Mouse (Mus musculus): ENCODE results near the gene Nos1ap.

Nos1ap gene

DNA sequence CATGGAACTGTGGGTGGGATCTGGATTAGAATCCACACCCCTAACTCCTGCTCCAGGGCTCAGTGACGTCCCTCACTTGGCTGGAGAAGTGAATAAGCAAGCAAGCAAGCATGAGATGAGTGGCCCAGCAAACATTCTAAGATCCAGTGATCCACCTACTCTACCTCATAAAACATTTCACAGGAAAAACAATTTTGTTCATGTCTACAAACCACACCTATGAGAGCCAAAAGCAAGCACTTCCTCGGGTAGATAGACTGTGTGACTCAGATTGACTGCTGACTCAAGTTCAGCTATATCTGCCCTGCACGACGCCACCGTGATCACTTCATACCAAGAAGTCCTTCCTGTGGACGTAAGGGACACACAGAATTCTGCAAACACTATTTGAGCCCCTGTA is 116.2 kb downstream of the Nos1ap start:
- in situ Hi-C loops (cut with MboI; ENCODE audit: low sequenced_read_pairs): no loop called here

DNA sequence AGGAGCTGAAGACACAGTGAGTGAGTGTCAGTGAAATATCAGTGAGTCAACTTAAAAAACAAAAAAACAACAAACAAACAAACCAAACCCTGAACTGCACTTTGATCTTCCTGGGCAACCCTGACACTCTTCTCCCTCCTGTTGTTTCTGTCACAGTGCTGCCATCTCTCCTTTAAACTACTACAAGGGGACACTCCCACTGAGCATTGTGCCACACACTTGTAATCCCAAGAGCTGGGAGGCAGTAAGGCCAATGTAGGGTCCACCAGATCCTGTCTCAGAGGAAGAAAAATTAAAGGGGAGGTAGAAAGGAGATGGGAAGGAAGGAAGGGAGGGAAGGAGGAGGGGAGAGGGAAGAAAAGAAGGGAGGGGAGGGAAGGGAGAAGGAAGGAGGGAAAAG is 116.8 kb downstream of the Nos1ap start:
- in situ Hi-C loops (cut with MboI; ENCODE audit: low sequenced_read_pairs): no loop called here

DNA sequence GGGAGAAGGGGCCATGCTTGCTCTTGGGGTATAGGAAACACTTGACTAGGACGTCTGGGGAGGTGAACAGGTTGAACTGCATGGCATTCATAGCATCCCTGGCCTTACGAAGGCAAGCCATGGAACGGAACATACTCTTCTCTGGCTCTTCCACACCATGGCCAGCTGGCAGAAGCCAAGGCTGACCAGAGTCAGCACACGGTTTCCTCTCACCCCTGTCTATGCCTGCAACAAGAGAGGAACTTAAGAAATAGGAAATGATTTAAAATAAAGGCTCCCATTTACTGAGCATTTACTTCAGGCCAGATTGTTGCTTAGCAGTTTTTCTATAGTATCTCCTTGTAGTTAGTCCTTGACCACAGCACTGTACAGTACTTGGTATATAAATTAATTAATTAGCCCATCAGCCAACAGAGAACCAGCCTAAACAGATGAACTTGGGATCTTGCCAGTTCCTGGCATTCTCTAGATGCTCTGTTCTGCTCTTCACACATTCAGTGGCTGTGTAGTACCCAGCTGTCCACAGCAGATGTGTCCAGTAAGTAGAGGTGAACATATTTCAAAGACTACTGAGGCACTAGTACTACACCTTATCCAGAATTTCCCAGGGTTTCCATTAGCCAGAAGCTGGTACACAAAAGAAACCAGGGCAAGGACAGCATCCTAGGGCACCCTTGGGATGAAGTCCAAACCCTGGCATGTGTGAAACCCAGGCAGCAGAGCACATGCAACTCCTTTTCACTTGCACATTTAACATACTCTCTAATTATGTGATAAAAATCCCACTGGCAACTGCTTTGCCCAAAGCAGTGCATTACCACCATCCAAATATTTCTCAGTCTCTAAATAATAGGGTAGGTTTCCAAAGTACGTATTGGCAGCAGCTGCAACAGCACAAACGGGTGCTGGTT is 123.3 kb downstream of the Nos1ap start:
- in situ Hi-C loops (cut with MboI; ENCODE audit: low sequenced_read_pairs): no loop called here

DNA sequence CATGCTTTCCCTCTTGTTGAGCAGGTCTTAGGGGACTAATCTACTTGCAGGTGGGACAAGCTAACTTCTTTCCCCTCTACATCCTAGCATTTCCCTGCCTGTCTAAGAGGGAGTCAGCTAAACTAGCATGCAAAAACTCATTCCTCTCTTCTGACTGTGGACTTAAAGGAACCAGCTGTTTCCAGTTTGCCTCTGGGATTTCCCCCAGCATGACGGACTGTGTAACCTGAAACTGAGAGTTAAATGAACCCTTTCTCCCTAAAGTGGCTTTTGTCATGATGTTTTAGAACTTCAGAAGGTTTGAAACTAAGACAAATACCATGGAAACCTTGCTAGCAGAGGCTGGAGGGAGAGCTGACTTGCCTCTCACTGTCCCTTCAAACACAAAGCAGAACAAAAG is 127.5 kb downstream of the Nos1ap start:
- in situ Hi-C loops (cut with MboI; ENCODE audit: low sequenced_read_pairs): no loop called here

DNA sequence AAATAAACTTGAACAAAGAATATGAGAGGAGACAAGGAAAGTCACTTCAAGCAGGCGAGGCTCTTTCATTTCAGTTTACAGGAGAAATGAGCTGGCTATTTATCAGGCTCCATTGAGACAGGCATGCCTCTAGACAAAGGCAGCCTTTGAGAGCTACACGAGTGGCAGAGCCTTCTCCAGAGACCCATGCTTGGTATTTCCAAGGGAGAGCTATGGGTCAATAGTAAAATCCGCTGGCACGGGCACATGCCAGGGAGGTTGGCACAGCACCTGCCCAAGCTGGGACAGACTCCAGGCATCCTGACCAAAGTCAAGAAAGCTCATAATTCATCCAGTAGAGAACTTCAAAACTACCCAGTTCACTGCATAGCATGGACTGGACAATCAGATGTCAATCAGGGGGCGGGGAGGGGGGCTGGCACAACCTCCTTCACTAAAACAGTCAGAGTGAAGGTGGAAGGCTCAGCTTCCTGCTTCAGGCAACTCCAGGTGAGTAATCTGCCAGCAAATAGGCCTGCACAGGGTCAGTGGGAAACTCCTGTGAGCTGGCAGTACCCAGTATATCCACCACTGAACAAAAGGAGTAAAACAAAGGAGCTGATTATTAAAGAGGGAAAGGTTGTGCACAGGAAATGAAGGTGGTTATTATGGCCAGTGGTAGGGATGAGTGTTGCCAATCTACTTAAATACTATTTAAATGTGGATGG is 129.6 kb downstream of the Nos1ap start:
- in situ Hi-C loops (cut with MboI; ENCODE audit: low sequenced_read_pairs): no loop called here

DNA sequence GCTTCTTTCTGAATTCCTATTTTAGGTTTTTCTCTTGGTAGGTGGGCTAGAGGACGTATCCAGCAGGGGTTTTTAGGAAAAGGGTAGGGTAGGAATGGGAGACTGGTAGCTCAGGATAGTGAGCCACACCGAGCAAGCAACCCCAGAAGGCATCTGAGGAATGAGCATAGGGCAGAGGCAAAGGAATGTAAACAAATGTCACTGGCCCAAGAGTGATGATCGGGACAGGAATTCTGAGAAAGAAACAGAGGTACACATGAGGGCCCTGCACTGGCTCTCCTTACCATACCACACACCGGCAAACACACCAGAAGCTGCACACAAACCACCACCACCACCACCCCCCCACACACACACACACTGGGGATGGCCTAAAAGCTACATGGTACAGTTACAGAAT is 132.0 kb downstream of the Nos1ap start:
- in situ Hi-C loops (cut with MboI; ENCODE audit: low sequenced_read_pairs): no loop called here

DNA sequence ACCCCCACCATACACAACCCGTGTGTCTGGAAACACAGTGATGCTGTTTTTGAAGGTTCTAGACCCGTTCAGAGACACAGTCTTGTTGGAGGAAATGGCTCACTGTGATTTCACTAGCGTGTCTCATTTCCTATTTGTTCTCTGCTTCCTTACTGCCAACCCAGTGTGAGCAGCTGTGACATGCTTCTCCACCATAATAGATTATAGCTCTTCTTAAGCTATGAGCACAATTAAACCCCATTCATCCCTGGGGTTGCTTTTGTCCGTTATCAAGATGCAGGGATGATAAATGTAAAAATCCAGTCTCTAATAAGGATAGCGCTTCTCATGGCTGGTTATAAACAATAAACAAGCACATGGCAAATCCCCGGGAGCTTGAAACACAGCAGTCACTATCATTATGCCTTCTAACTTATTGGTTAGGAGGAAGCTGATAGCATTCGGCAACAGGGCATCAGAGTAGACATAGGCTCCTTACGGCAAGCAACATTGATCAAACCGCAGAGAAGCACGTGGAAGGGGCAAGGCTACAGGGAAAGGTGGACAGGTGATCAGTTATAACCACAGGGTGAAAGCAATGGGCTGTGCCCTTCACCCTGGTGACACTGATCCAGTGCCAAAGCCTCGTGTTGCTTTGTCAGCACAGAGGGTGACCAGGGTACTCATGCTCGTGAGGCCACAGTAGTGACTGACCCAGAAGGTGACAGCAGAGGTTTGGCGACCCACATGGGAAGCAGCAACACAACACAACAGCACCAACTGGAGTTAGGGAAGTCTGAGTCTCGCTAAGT is 133.6 kb downstream of the Nos1ap start:
- in situ Hi-C loops (cut with MboI; ENCODE audit: low sequenced_read_pairs): no loop called here

DNA sequence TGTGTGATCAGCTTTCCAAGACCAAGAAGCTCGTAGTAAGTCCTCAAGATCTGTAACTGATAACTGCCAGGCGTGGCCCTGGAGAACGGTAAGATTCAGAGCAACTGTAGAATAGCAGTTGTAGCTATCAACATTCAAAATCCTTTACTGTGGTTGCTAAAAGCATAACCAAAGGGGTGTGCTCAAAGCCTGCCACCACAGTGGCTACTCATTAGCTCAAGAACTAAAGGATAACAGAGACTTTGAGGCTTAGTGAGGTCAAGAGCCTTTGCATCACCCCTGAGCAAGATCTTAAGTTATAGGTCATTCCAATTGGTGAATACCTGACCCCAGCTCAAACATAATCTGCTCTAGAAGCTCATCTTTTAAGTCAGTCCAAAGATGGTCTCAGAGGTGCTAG is 134.3 kb downstream of the Nos1ap start:
- in situ Hi-C loops (cut with MboI; ENCODE audit: low sequenced_read_pairs): no loop called here

DNA sequence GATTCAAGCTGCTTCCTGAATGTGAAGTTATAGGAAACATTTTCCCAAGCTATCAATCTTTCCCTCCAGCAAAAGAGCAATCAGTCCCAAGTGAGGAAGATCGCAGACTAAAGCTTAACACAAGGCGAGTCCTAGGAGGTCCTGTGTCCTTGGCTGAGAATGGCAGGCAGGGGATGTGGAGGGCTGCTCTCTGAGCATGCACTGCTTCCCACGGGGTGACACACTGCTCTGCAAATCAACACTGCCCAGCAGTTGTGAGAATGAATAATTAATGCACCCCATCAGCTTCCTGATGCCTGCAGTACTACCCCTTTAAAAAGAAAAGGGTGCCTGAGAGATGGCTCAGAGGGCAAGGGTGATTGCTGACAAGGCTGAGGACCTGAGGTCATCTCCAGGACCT is 136.2 kb downstream of the Nos1ap start:
- in situ Hi-C loops (cut with MboI; ENCODE audit: low sequenced_read_pairs): no loop called here

DNA sequence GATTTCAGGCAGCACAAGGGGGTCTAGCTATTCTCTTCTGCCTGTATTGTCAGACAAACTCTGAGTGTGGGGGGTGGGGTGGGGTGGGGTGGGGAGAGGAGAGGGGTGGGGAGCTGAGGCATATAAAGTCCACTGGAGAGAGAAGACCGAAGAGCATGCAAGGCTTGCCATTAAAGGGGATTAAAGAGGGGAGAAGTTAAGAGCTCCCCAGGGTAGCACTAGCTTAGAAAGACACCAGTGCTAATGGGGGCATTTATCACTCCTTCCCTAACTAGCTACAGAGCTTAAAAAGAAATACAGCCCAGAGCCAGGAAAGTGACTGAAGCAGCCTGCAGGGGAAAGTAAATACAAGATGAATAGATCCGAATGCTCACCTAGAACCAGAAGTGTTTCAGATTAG is 141.4 kb downstream of the Nos1ap start:
- in situ Hi-C loops (cut with MboI; ENCODE audit: low sequenced_read_pairs): no loop called here

DNA sequence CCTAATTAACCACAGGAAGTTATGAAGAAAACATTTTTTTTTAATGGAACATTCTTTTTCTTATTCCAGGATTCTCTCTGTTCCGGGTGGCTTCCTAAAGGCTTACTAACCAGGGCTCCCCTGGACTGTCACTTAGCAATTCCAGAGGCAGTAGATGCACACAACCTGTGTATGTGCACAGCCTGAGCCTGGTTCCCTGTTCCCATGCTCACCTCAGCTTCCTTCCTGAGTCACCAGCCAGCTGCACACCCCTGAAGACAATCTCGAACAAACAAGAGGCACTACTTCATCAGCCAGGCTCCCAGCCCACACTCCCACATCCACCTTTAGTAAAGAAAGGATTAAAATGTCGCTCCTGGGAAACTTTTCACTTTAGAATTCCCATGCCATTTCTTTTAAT is 144.2 kb downstream of the Nos1ap start:
- in situ Hi-C loops (cut with MboI; ENCODE audit: low sequenced_read_pairs): no loop called here

DNA sequence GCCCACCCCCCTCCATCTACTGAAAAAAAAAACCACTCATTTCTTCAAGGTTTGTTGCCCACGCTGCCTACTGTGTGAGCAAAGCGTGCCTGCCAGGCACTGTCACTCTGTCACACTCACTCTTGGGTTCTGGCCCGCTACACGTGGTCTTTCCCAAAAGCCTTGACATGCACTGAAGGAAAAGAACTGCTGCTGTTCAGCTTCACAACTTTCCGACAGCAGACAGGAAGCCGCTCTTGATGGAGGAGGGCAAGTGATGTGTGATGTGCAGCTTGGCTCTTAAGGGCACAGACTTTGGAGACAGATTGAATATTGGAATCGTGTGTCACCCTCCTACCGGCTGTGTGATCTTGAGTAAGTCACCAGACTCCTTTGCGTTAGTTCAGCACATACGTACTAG is 149.3 kb downstream of the Nos1ap start:
- in situ Hi-C loops (cut with MboI; ENCODE audit: low sequenced_read_pairs): no loop called here

DNA sequence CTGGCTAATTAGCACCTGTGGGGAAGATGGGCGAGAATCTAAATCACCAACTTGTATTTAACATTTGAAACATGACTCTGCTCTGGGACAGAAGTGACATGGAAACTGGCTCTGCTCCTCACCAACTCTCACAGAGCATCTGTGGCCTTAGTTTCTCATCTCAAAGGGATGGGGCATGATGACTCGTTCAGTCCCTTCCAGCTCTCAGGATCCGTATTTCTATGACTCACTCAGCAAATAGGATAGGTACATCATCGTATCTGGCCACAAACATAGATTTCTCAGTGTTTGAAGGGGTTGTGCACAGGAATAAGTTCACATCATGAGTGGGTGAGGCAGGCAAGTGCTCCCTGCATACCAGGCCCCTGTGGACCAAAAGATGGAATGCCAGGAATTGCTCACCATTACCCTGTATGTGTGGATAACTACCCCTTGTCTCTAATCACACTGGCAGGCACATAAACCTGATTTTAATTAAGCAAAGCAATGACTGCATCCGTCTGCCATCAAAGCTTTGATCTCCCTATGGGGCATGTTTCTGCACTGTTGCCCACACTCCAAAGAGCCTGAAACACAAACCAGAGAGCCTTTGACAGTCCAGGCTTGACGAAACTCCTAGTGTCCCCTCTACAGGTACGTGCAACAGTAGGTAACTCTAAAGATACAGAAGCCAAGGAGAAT is 151.1 kb downstream of the Nos1ap start:
- in situ Hi-C loops (cut with MboI; ENCODE audit: low sequenced_read_pairs): no loop called here

DNA sequence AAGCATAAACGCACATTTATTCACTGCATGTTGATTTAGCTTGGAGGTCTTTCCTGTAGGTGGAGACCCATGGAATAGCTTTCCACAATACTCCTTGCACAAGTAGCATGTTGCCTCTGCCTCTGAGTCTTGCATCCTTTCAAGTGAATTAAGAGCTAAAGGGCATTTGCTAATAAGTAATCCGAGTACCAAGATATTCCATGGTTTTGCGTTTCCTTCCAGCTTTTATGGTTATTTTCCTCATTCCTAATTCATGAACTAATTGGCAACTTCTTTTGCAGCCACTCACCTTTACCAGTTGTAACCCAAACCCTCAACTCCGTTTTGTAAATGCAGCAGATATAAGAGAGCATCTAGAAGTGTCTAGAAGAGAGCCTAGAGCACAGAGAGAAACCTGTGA is 155.5 kb downstream of the Nos1ap start:
- in situ Hi-C loops (cut with MboI; ENCODE audit: low sequenced_read_pairs): no loop called here

DNA sequence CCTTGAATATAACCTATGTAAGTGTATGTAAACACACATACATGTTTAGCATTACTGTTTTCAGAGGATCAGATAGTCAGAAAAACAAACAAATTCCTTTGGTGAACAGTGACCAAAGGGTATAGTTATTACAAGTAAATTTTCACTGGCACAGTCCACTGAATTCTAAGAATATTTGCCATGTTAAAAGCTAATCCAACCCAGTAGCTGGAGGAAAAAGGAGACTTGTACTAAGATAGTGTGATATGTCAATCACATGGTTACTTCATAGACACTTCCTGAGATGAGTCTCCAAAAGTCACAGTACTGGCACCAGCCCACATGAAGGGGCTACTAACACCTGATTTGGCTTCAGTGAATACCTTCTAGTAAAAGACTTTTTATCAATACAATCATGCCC is 156.0 kb downstream of the Nos1ap start:
- in situ Hi-C loops (cut with MboI; ENCODE audit: low sequenced_read_pairs): no loop called here

DNA sequence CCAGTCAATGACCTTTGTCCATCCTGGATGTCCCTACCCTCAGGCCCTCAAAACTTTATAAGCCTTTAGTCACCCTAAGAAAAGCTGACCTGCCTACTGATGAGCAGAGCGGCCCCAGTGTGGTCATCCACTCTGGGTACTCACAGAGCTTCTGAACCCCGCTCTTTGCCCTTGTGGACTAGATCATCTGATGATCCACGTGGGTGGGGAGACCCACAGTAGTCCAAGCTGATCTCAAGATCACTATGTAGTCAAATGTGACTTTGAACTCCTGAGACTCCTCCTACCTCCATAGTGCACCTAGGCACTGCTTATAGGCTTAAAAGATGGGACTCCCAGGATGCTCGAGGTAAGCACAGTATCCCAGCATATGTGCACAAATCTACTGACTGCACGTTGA is 157.4 kb downstream of the Nos1ap start:
- in situ Hi-C loops (cut with MboI; ENCODE audit: low sequenced_read_pairs): no loop called here

DNA sequence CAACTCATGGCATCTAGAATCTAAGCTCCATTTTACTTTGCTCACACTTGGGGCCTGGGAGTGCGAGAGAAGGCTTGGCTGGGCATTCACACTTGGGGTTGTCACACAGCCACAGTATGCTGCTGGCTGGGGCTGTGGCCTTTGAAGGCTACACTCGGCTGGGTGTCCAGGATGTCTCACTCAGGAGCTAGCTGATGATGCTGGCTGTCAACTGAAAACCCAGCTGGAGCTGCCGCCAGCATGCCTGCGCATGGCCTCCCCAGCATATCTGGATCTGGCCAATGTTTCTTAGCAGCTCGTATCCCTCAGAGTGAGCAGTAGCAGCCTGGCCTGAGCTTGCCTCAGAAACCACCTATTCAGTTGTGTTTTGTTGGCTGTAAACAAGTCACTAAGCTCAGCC is 158.3 kb downstream of the Nos1ap start:
- in situ Hi-C loops (cut with MboI; ENCODE audit: low sequenced_read_pairs): no loop called here

DNA sequence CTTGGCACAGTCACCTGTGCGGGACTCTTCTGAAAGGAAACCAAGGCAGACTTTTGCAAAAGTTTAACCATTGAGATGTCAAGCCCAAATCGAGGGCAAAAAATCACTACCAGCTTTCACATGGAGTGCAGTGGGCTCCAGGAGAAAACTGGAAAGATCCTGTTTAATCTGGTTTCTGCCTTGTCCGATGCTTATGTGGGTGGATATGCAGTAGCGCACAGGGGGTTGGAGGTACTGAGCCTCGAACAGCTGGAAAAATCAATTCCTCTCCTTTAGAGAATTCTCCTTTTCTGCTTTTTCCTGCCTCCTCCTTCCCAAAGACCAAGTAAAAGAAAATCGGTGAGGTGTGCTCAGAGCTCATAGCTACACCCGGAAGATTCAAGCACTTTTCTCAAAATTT is 159.0 kb downstream of the Nos1ap start:
- in situ Hi-C loops (cut with MboI; ENCODE audit: low sequenced_read_pairs): no loop called here

DNA sequence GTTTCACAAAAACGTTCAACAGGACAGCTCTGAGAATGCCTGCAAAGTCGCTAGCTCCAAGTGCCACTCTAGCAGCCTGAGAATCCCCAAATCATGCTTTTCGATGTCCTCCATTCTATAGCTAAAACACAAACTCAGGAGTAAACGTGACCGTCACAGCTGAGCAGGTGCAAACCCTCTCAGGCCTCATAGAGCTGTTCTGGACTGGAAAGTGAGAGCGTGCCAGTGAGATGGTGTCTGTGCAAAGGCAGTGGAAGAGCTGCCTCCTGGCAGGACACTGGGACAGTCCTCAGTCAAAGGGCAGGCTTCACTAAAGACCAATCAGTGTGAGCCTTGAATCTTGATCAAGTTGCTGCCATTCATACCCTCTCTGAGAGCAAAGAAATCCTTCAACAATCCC is 160.0 kb downstream of the Nos1ap start:
- in situ Hi-C loops (cut with MboI; ENCODE audit: low sequenced_read_pairs): no loop called here

DNA sequence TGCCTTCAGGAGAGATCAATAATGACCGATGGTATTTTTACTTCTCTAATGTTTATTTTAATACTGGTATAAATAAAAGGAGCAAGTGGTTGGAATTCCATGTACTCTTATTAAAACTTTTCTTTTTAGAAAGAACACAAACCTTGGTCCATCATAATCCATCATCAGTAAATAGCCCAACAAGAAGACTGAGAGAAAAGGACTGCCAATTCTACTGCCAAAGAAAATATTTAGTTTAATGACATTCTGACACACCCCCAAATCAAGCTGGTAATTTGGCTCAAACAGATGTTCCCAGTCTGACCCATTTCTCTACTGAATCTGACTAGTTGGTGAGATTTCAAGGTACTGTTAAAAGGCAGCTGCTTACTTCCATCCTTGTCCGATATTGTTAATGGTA is 161.5 kb downstream of the Nos1ap start:
- in situ Hi-C loops (cut with MboI; ENCODE audit: low sequenced_read_pairs): no loop called here

DNA sequence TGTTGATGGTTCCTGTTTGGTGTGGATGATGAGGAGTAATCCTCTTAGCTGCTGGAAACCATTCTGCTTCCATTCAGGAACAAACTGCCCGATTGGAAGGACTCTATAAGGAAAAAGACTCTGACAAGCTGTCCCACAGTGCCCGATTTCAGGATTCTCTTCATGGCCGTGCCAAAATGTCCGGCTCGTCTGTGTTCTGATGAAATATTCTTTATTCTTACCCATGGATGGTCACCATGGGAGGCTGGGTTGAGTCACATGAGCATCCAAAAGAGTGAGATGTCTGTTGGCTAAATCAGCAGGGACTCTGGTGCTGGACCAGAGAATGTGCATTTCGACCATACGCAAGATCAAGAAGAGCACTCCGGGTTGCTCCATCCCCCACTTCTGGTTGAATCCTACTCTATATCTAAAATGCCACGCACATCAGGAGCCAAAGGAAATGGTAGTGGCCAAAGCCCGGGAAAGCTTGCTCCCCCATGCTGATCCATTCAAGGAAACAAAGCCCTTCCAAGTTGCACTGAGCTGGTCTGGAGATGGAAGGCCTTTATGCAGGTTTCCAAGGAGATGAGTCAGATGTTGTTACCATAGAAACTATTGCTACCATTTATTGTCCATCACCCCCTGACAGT is 165.3 kb downstream of the Nos1ap start:
- in situ Hi-C loops (cut with MboI; ENCODE audit: low sequenced_read_pairs): no loop called here
